Mouse (Mus musculus): ENCODE results near the gene Ifnb1. TPM values are rescaled to one million over a fixed set of nuclear protein-coding genes. Genes with fewer than 3 reads are reported as not detected.
A peak's percentile ranks its signal among the peaks of the same experiment; 100 is the strongest.

The Ifnb1 gene
- total RNA-seq, 2 experiments from 2014 or later: not detected

DNA sequence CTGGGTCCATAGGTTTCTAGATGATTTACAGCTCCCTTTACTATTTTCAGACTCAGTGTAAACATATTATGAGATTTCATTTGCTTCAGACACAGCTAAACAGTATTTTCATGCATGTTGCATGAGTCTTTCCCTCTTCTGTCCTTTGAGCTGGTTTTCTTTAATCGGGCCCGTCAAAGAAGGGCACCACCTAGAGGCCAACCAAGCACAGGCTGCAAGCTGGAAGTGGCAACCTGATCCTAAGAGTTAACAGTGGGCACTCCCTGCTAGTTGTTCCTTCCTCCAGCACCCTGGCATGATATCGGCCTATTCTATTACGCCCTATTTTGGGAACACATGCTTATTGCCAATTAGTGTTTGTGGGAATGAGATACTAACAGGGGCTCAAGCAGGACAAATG lies 8.2 kb downstream of the Ifnb1 start:
- intact Hi-C loops (cut with DNase I; ENCODE audit: low total_unique reads): no loop called here

DNA sequence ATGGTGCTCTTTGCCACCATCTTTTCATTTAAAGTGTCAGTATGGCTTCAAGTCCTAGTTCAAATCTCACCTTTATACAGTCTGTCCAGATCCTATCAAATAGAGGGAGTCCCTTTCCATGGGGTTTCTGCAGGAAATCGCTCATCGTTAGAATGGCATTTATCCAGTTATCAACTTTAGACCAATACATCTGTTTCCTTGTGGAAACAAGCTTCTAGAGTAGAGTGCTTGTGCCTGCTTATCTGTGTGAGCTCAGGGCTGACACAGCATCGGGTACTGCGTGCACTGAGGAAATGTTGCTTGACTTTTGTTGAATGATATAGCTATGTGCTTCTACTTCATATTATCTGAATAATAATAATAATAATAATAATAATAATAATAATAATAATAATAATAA lies 8.8 kb downstream of the Ifnb1 start:
- DNase-seq: no peak
- intact Hi-C loops (cut with DNase I; ENCODE audit: low total_unique reads): no loop called here

More for the DNA sequence above, 8.2 kb downstream of the Ifnb1 start:
- peak; percentile 47 for DNase-seq

DNA sequence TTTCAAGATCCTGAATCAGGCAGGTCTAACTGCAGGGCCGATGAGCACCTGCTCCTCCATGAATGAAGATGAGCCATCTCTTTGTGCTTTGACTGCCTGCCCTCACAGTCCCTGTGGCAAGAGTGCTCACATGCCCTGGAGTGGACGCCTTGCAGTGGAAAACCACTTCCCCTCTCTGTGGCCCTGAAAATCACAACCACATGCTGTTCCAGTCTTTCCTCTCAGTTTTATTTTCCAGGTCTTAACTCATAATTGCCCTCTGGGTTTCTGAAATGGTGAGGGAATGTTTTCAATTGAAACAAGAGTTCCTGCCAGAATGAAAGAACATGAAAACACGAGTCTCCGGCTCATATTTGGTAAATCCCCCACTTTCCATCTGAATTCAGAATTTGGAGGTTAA lies 18.8 kb downstream of the Ifnb1 start:
- intact Hi-C loops (cut with DNase I; ENCODE audit: low total_unique reads): no loop called here
- DNase-seq: no peak

DNA sequence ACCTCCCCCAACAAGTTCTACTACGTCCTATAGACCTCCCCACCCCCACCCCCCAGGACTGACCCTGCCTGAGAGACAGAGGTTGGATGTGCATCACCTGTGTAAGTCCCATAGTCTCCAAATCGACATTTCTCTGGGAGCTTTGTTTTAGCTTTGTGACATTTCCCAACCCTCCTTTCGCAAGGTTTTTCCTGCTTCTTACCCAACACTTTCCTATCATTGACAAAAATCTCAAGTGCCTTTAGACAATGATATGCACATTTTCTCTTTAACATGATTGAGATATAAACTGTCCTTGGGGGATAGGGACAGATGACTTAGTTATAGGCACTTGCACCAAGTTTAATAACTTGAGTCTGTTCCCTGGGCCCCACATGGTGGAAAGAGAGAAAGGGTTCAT lies 21.3 kb downstream of the Ifnb1 start:
- intact Hi-C loops (cut with DNase I; ENCODE audit: low total_unique reads): no loop called here
- DNase-seq: no peak

DNA sequence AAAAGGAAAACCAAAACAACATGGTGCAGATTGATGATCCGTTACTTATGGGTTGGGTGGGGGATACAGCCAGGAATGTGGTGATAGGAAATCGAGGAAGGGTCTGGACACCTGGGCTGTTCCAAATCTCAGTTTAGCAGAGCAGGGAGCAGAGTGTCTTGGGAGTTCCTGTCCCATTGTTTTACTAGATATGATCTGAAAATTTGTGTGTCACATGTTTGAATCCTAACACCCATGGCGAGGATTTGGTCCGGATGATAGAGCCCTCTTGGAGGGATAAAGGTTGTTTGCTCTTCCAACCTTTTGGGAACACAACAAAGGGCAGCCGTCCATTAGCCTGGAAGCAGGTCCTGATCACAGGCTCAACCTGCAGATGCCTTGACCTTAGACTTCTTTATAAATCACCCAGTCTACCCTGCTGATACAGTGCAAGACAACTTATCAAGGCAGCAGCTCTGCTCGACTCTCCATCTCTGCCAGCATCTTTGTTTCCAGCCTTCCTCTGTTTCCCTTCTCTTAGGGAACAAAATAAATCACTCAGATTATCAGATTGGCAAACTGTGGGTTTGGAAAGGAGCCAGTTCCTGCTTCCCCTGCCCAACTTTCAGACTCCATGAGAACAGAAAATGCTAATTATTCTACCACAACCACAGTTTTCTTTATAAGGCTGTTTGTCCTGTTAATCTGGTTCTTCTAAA lies 26.1 kb downstream of the Ifnb1 start:
- intact Hi-C loops (cut with DNase I; ENCODE audit: low total_unique reads): loop anchor here (5.0 kb wide), 1 partner anchor 719 kb away; no protein-coding TSS in a partner anchor
- DNase-seq: no peak

DNA sequence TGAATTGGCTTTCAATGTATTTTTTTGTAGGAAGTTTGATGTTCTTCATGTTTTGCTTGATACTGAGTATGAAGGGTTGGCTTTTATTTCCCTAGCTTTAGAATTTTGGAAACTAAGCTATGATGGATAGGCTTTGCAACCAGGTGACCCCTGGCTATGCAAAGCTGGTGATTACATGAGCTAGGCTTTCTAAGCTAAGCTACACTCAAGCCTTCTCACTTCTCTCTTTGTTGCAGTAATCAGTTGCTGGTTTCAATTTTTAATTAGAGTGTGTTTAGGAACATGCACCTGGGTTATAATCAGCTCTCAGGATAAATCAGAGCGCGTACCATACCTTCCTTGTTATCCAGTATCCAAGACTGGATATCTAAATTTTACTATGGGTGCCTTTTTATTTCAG lies 33.0 kb downstream of the Ifnb1 start:
- intact Hi-C loops (cut with DNase I; ENCODE audit: low total_unique reads): no loop called here
- DNase-seq: no peak

DNA sequence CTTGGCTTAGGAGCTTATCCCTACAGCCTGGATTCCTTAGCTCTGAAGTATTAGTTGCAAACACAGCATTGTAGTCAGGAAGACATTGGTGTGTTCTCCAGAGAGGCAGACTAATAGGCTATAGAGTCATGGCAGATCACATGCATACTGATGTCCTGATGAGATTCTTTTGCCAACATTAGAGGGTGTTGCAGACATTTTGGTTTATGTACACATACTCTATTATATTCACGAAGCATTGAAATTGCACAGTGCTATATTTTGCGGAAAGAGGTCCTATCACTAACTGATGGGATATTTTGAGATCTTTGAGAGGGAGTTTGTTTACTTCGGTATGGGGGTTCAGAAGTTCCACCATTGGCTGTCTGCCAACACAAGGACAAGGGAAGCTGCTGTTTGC lies 34.5 kb downstream of the Ifnb1 start:
- DNase-seq: no peak
- intact Hi-C loops (cut with DNase I; ENCODE audit: low total_unique reads): no loop called here

DNA sequence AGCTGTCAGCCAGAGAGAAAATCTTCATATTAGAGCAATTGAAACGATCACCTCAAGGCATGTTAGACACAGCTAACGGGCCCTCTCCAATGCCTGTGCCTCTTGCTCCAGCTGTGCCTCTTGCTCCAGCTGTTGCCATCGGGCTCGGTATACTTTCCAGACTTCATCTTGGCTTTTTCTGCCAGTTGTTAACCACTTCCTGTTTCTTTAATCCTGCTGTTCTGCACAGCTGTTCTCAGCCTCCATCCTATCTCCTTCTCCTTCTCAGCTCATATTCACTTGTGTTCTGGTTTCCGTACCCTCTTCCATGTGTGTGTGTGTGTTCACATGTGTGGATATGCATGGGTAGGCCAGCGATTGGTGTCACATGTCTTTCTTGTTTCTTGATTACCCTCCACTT lies 42.4 kb downstream of the Ifnb1 start:
- intact Hi-C loops (cut with DNase I; ENCODE audit: low total_unique reads): no loop called here
- DNase-seq: no peak

DNA sequence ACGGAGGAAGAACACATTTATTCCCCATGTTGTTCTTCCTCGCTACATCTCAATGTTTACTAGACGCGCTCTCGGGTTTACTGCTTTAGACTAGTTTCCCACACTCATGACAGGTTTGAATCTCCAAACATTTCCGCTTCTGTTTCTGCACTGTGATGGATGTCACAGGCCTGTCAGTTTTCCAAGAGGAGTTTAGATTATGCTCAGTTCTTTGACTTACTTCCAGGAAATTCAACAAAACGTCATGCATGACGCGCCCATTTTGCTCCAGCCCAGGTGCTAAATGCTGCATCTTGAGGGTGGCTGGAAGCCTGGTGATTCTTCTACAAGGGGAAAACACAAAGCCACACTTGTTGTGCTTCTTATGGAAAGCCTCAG lies 43.8 kb downstream of the Ifnb1 start:
- intact Hi-C loops (cut with DNase I; ENCODE audit: low total_unique reads): no loop called here
- no peak for DNase-seq

DNA sequence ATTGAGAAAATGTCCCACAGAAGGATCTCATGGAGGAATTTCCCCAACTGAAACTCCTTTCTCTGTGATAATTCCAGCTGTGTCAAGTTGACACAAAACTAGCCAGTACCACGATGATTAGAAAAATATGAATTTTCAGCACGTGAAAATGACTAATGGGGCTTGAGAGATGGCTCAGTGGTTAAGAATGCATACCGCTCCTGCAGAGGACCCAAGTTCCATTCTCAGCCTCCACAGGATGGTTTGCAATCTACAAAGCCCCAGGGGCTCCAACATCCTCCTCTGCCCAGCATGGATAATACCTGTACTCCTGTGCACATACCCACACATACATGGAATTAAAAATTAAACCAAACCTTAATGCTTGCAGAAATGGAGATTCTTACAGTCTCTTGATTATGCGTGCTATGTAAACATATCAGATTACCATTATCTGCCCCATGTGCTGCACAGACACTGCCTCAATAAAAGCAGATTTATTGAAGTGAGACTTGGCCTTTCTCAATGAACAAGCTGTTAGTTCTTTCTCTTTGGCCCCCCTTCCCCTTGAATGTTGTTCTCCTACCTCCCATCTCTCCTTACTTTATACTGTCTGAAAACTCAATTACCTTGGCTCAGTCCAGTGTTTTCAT lies 44.3 kb downstream of the Ifnb1 start:
- DNase-seq: no peak
- intact Hi-C loops (cut with DNase I; ENCODE audit: low total_unique reads): no loop called here

DNA sequence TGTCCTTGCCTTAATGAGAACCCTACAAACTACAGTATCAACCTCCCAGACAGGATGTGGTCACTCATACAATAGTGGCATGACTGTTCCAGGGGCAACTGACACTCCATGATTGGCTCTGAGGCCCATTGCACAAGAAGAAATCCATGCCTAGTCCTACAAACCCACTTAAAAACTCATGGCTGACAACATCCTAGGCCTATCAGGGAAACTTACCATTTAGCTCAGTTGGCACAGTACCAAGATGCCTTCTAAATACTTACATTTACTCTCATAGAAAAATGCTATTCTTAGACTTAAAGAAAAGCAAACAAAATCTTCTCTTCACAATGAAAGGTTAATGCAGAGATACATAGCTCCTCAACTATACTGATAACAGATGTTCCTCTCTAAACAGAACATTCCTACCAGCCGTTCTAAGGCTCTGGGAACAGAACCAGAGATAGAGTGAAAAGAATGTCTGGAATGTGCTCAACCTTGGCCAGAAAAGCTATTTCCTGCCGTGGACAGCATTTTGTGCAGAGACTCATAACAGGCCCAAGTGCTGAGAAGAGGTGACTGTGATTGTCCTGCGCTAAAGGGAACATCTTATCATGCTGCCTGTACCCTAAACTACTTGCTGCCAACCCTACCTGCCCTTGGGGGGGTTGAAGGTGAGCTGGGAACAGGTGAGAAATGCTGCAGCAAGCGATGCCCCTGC lies 45.9 kb downstream of the Ifnb1 start:
- DNase-seq: no peak

DNA sequence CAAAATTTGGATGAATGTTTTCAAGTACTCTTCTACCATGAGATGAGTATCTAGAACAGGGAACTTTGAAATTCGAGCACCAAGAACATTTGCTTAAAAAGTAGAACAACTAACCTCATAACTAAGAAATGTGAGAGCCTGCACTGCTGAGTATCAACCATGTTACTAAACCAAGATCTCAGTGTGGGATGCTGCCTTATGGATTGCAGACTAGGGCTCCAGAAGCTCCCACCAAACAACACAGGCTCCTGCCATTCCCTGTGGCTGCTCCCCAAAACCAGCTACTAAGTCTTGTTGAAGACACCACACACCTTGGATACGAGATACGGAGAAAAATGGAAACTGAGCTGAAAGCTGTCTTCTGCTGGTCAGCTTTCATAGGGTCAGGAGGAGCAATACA lies 46.5 kb downstream of the Ifnb1 start:
- intact Hi-C loops (cut with DNase I; ENCODE audit: low total_unique reads): no loop called here

More for the DNA sequence above, 45.9 kb downstream of the Ifnb1 start:
- intact Hi-C loops (cut with DNase I; ENCODE audit: low total_unique reads): no loop called here

More for the DNA sequence above, 46.5 kb downstream of the Ifnb1 start:
- DNase-seq: no peak

Other genes starting within 250 kb of the Ifnb1 start
- gene Hacd4, start 83.8 kb downstream of the Ifnb1 start, total RNA-seq (2021): 1 to 10 TPM; 1.5 to 1.9 TPM
- gene Ifna15, start 35.5 kb upstream of the Ifnb1 start, total RNA-seq (2021): not detected
- not detected for gene Ifna14, start 49.0 kb upstream of the Ifnb1 start, total RNA-seq (2021)
- not detected for gene Ifna9, start 69.6 kb upstream of the Ifnb1 start, total RNA-seq (2021)
- not detected for gene Ifna12, start 80.6 kb upstream of the Ifnb1 start, total RNA-seq (2021)
- gene C87499, start 111.6 kb upstream of the Ifnb1 start, total RNA-seq (2021): not detected
- gene Ifna13, start 121.7 kb upstream of the Ifnb1 start, total RNA-seq (2021): not detected
- gene Ifna16, start 154.2 kb upstream of the Ifnb1 start, total RNA-seq (2021): not detected
- not detected for gene Ifna2, start 161.1 kb upstream of the Ifnb1 start, total RNA-seq (2021)
- not detected for gene Ifnab, start 168.6 kb upstream of the Ifnb1 start, total RNA-seq (2021)
- gene Gm26566, start 199.0 kb upstream of the Ifnb1 start, total RNA-seq (2021): under 1 TPM in 1 of 2 experiments, not detected in 1; 0.41 TPM
- gene Klhl9, start 199.7 kb upstream of the Ifnb1 start, total RNA-seq (2021): 10 to 100 TPM; 51.0 to 57.1 TPM
- not detected for gene Gm13271, start 232.1 kb upstream of the Ifnb1 start, total RNA-seq (2021)
- not detected for gene Gm13283, start 237.3 kb upstream of the Ifnb1 start, total RNA-seq (2021)

All from gastrocnemius, postnatal 14 days (tissue).